Mouse (Mus musculus) layer of hippocampus, postnatal 25 days (tissue): ENCODE results near the gene R3hdm2. TPM values are rescaled to one million over a fixed set of nuclear protein-coding genes. Genes with fewer than 3 reads are reported as not detected.

Experiments
- DNase-seq, 2 experiments: peaks; one replicate each; pipeline ENCODE4 v3.0.0; 2022; ENCODE audit warnings: mixed read lengths in 2 of 2, low spot score in 1 of 2; ENCODE audit errors: extremely low spot score in 1 of 2
- total RNA-seq, 2 experiments: library from RNA; stranded (reverse); gene quantifications; 2 replicates each; pipeline ENCODE4 v1.2.3; 2021

R3hdm2 gene
- total RNA-seq: 100 to 1,000 TPM; 153 to 200 TPM

- peak; percentile 79 to 80 for DNase-seq
Observed at GRCm38 (mm10) chr10:127380251-127380691, at the start of gene R3hdm2. R3hdm2 (plus strand) TSS chr10:127380327.

- no peak for DNase-seq
Observed at GRCm38 (mm10) chr10:127332211-127332874, 47.8 kb upstream of the R3hdm2 start.

GRCm38 (mm10) chr10:127333152-127333551 lies 47.0 kb upstream of the R3hdm2 start:
- DNase-seq: no peak

GRCm38 (mm10) chr10:127335271-127335670 lies 44.9 kb upstream of the R3hdm2 start:
- DNase-seq: no peak

- no peak for DNase-seq
Observed at GRCm38 (mm10) chr10:127336952-127337351, 43.2 kb upstream of the R3hdm2 start.

- no peak for DNase-seq
Observed at GRCm38 (mm10) chr10:127337536-127338099, 42.5 kb upstream of the R3hdm2 start.

- peak; percentile 65 to 83 for DNase-seq
Observed at GRCm38 (mm10) chr10:127338930-127339682, 41.0 kb upstream of the R3hdm2 start.

- DNase-seq: no peak
Observed at GRCm38 (mm10) chr10:127339683-127340576, 40.2 kb upstream of the R3hdm2 start.

GRCm38 (mm10) chr10:127340577-127341359 lies 39.4 kb upstream of the R3hdm2 start:
- no peak for DNase-seq

- DNase-seq: no peak
Observed at GRCm38 (mm10) chr10:127341360-127341690, 38.8 kb upstream of the R3hdm2 start.

GRCm38 (mm10) chr10:127341891-127342639 lies 38.1 kb upstream of the R3hdm2 start, which contains the start of gene Gli1:
Gli1 (minus strand) TSS chr10:127341974.
- DNase-seq: peak; percentile 60 to 84

GRCm38 (mm10) chr10:127343029-127343428 lies 37.1 kb upstream of the R3hdm2 start:
- no peak for DNase-seq

- no peak for DNase-seq
Observed at GRCm38 (mm10) chr10:127346173-127346572, 34.0 kb upstream of the R3hdm2 start.

- DNase-seq: no peak
Observed at GRCm38 (mm10) chr10:127348957-127349356, 31.2 kb upstream of the R3hdm2 start.

- DNase-seq: no peak
Observed at GRCm38 (mm10) chr10:127349810-127350209, 30.3 kb upstream of the R3hdm2 start.

GRCm38 (mm10) chr10:127350594-127351284 lies 29.4 kb upstream of the R3hdm2 start:
- DNase-seq: peak; percentile 53 to 69

- DNase-seq: no peak
Observed at GRCm38 (mm10) chr10:127351285-127351595, 28.9 kb upstream of the R3hdm2 start.

GRCm38 (mm10) chr10:127351719-127352118 lies 28.4 kb upstream of the R3hdm2 start:
- DNase-seq: no peak

- no peak for DNase-seq
Observed at GRCm38 (mm10) chr10:127352187-127352586, 27.9 kb upstream of the R3hdm2 start.
